Mouse (Mus musculus) left cerebral cortex, adult 8-10 months (tissue): Measurements from ENCODE around the gene Katnb1. TPM values are rescaled to one million over a fixed set of nuclear protein-coding genes. Genes with fewer than 3 reads are reported as not detected.

Experiments used
- DNase-seq, 2 experiments: peaks; one replicate each; pipeline ENCODE4 v3.0.0; 2022; ENCODE audit warnings: low spot score in 2 of 2
- total RNA-seq, 4 experiments: library from RNA; stranded (reverse); gene quantifications; 2 replicates each; pipeline ENCODE4 v1.2.4; 2022

Katnb1 gene
- total RNA-seq, 4 experiments from 2014 or later: 46.1 to 50.9 (median 47.7) TPM

- DNase-seq: no peak
Measured at GRCm38 (mm10) chr8:95084261-95084660, 3.3 kb downstream of the Katnb1 start.

DNA sequence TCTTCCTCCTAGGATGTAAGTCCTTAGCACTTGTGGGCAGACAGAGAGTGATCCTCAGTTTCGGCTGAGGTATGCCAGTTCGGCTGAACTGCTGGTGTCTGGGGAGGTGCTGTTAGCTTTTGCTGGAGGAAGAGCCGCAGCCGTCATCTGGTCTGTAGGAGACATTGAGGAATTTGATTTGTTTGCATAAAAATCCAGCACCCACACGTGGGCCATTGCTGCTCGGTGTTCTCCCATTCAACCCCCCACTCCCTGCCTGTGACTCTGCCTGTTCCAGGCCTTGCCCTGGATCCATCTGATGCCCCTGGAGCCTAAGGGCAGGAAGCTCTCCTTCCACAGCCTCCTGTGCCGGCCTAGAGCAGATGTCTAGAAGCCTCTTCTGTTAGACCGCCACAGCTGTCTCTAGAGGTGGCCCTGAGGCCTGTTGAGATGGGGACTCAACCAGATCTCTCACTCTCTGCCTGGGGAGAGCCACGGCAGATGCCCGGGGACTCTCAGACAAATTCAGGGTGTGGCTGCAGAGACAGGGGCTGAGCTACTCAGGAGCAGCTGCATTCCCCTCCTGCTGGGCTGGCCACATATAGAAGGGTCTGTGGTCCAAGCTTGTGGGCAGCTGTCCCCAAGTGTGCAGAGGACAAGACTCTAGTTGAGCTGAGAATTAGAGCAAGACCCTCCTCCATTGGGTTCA is 3.9 kb downstream of the Katnb1 start:
- DNase-seq: no peak

GRCm38 (mm10) chr8:95085432-95086141 is 4.6 kb downstream of the Katnb1 start:
- DNase-seq: no peak

DNA sequence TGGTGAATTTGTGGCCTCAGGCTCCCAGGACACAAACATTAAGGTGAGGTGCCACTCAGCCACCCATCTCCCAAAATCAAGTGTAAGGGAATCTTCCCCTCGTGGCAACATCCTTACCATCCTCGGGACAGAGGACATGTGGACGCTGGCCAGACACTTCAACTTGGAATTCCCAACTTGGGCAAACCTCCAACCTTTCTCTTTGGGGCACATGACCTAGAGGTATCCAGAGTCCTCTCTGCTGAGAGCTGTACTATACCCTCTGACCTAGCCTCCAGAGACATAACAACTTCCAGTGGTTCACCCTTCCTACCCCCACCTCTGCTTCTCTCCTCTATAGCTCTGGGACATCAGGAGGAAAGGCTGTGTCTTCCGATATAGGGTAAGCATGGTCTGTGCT is 12.6 kb downstream of the Katnb1 start:
- DNase-seq: no peak

GRCm38 (mm10) chr8:95099009-95099408 is 18.0 kb downstream of the Katnb1 start:
- peak in 1 of 2 experiments; percentile 42 for DNase-seq

- no peak for DNase-seq
Measured at GRCm38 (mm10) chr8:95101972-95102371, 21.0 kb downstream of the Katnb1 start.

DNA sequence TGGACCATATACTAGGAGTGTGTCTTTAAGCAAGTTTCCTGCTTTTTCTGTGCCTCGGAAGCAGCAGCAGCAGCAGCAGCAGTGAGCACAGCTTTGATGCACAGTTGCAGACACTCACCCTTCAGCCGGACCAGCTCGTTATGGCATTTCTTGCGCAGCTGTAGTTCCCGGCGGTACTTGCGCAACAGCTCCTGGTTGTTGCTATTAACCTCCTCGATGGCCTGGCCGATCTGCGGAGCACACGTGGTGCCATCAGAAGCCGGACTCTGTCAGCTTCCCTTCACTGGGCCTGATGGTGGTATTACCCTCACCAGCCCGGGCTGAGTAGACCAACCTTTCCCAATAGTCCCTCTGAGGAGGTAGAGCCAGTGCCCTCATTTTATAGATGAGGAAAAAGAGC is 26.3 kb downstream of the Katnb1 start:
- DNase-seq: no peak

- no peak for DNase-seq
Measured at GRCm38 (mm10) chr8:95112594-95112993, 31.6 kb downstream of the Katnb1 start.

GRCm38 (mm10) chr8:95113108-95113507 is 32.1 kb downstream of the Katnb1 start:
- no peak for DNase-seq

DNA sequence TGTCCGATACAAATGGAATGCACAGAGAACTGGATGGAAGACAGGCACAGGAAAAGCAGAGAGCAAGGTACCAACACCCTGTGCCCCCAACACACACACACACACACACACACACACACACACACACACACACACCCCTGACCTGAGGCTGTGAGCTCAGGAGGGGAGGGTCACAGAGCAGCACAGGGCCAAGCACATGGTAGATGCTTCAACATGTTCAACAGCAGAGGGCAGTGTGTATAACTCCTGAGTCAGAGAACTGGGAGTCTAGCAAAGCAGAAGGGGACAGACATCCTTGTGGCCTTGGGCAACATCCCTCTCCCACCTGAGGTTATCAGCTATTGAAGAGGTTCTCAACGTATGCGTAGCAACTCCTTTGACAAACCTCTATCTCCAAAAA is 32.8 kb downstream of the Katnb1 start:
- no peak for DNase-seq

DNA sequence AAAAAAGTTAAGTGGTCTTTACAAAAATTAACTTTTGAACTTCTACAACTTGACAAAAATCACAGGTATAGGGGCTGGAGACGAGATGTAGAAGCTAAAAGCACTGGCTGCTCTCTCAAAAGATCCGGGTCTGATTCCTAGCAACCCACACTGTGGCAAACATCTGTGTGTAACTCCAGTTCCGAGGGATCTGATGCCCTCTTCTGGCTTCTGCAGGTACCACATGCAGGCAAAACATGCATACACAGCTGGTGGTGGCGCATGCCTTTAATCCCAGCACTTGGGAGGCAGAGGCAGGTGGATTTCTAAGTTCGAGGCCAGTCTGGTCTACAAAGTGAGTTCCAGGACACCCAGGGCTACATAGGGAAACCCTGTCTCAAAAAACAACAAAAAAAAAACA is 42.5 kb downstream of the Katnb1 start:
- DNase-seq: no peak

DNA sequence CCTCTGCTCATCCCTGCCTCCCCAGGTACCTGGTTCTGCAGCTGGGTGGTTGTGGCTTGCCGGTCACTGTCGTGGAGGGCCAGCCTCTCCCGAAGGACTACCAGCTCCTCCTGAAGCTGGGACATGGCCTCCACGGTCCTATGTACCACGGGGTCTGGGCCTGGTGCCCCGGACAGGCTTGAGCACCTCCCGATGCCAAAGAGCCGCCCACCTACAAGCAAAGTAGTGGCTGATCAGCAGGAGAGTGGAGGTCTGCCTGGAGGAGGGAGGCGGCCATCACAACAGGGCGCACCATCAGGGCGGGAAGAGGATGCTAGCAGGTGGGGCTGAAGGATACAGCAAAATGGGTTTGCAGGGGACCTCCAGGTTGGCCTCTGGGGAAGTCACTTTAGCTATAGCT is 45.5 kb downstream of the Katnb1 start:
- no peak for DNase-seq

DNA sequence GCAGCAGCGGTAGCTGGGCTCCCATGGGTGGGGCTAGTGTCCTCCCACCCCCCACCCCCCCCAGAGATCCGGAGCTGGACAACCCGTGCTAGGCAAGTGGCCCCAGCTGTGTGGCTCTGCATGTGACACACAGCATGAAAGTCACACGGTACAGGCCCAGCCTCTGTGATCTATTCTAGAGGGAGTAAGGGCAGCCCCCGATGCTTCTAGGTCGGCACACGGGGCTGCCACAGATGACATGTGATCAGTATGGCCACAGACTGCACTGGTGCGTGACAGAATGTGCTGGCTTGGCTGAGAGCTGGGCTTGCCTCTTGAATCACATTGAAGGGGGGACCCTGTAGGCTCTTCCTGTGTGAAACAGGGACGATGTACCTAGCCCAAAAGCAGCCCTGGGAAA is 46.7 kb downstream of the Katnb1 start:
- no peak for DNase-seq

DNA sequence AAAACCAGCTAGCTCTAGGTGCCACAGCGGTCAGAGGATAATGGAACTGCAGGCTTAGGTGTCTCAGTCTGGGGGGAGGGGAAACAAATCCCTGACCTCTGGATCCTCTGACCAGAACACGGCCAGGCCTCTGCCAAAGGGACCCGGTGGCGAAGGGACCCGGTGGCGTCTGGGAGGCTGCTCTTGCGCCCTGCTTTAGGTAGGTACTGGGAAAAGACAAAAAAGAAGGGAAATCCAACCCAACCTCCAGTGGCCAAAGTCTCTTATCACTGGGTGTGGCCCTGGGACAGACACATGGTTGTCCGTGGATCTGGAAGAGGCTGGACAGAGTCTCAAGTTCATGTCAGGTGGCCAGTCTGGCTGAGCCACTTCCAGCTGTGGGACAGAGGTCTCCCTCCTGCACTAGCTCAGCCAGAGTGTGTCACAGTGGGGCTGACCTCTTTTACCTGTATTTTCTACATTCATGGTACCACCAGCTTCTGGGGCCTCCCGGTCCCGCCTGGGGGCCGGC is 47.8 kb downstream of the Katnb1 start:
- no peak for DNase-seq

DNA sequence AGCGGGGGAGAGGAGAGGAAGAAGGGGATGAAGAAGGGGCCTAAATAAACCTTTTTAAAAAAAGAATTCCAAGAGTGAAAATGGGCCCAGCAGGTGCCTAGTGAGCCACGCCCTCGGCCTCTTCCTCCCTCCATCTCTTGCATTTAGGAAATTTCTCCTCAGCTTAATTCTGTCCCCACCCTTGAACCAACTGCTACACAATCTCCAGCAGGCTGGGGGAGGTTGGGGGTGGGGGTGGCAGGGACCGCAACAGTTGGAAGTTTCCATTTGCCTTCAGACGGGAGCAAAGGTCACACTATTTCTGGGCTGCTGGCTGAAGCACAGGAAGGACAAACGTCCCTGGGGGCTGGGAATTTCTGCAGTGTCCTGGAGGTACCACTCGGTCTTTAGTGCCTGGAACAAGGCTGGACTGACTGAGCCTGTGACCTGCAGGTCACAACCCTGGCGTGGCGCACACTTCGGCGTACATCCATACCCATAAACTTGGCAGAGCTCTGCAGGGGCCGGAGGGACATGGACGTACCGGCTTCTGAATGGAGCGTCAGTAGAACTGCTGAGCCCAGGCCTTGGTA is 50.1 kb downstream of the Katnb1 start:
- DNase-seq: no peak

GRCm38 (mm10) chr8:95131983-95132382 is 51.0 kb downstream of the Katnb1 start:
- no peak for DNase-seq

GRCm38 (mm10) chr8:95134186-95134585 is 53.2 kb downstream of the Katnb1 start:
- no peak for DNase-seq

- DNase-seq: no peak
Measured at GRCm38 (mm10) chr8:95135242-95135641, 54.3 kb downstream of the Katnb1 start.

GRCm38 (mm10) chr8:95136218-95136617 is 55.2 kb downstream of the Katnb1 start:
- DNase-seq: no peak

GRCm38 (mm10) chr8:95137201-95137600 is 56.2 kb downstream of the Katnb1 start:
- no peak for DNase-seq

GRCm38 (mm10) chr8:95137641-95138098 is 56.7 kb downstream of the Katnb1 start:
- no peak for DNase-seq

DNA sequence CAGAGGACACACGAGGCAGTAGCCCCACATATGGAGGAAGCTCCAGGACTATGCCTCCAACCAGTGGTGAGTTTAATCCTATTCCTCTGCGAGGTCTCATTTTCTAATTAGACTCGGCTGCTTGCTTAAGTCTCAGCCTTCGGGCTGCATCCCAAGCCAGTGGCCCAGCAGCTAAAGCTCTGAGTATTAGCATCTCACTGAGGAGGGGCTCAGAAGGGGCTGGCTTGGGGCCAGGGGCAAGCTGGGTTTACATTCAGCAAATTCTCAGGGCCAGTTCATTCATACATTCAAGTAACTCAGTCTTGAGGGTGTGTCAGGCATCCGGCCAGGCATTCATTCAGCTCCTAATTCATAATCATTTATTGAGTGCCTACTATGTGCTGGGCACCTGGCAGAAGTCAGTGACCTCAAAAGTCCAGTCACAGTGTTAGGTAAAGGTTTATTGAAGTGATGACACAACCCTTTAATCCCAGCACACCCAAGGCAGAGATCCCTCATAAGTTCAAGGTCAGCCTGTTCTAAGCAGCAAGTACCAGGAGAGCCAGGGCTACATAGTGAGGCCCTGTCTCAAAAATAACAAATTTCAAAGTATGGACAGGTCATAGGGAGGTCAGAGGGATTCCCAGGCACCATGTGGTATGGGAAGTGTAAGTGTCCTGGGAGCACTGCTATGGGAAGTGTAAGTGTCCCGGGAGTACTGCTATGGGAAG is 57.5 kb downstream of the Katnb1 start:
- no peak for DNase-seq
